In the genomic region with DNA sequence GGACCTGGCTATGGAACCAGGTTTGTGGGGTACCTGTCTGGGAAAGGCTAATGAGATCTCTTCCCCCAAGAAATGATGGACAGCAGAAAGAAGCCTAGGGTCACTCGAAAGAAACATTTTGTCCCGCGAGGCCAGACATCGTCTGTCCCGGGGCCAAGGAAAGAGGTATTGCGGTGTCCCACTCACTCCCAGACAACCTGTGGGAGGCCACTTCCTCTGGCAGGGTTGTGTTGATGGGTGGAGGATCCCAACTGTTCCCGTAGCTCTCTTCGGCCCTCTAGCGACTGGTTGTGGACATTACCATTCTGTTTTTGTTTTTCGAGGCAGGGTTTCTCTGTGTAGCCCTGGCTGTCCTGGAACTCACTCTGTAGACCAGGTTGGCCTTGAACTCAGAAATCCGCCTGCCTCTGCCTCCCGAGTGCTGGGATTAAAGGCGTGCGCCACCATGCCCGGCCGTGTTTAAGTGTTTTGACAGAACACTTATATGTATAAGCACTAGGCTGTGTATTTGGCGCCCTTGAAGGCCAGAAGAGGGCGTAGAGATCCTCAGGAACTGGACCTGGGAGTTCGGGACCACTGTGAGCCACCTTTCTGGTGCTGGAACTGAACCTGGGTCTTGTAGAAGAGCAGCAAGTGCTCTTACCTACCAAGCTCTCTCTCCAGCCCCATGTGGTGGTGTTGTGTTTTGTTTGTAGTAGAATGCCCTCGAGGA, we compare ENCODE assay signal across 8 mouse cellular contexts. TPM values are rescaled to one million over a fixed set of nuclear protein-coding genes. Genes with fewer than 3 reads are reported as not detected.
A peak's percentile ranks its signal among the peaks of the same experiment; 100 is the strongest.
DNase-seq lines count a peak whose midpoint lies in the region; ATAC-seq and TF ChIP-seq lines count a peak whose summit lies in the region.

No protein-coding gene starts in this region.

- ATAC-seq in Patski: peak; percentile 55
- ATAC-seq in cerebellum, adult (ENCODE audit: insufficient number of reproducible peaks, low FRiP score, low TSS enrichment): peak; percentile 51; the same call in 1 of the 2 replicates
- ATAC-seq in forebrain, embryonic 12.5 days (ENCODE audit: low FRiP score): peak; percentile 33; the same call in 1 of the 2 replicates

- TF ChIP-seq CTCF in Patski (IDR thresholded peaks at IDR 0.05): no peak

- DNase-seq in Patski (ENCODE audit: low read depth, low spot score): no peak
- peak; percentile 74 to 78 for DNase-seq in heart, postnatal 36 days
- peak; percentile 67 for DNase-seq in large intestine, adult 2 months (ENCODE audit: low read depth, low spot score)
- DNase-seq in lung, postnatal 14 days: peak; percentile 79
- DNase-seq in retina, embryonic 14.5 days (ENCODE audit: low spot score): peak; percentile 89
- DNase-seq in yolk sac, embryonic 10.5 days (ENCODE audit: low spot score): peak; percentile 71

- no peak overlapping the region for H3K27ac ChIP-seq in forebrain, embryonic 12.5 days

- CTCF ChIA-PET in Patski (lab: Charles Lee): interaction anchor here (0.7 to 3.0 kb wide), 5 partner anchors 16 to 95 kb away, joined by 3 to 16 read pairs (median 5); no protein-coding TSS in a partner anchor

- H3K9ac ChIP-seq in forebrain, embryonic 12.5 days: 0 out of 2 replicates have a peak overlapping the region, but pooled peaks have one; percentile 50

- POLR2A ChIA-PET in Patski (lab: Charles Lee): interaction anchor here (1.0 kb wide), 1 partner anchor 31 kb away, joined by 6 read pairs; no protein-coding TSS in a partner anchor

- peaks cover 45% of the 10 kb centered on the region for H3K4me1 ChIP-seq in forebrain, embryonic 12.5 days

- WGBS in forebrain, embryonic 12.5 days: 20% methylated on average over 20 of the region's 20 CpGs
- 16% methylated on average over 20 of the region's 20 CpGs for WGBS in large intestine, adult 2 months

- intact Hi-C loops in heart, postnatal 36 days (cut with DNase I): loop anchor here (1.0 kb wide), 1 partner anchor 33 kb away; no protein-coding TSS in a partner anchor

- in situ Hi-C loops in Patski (cut with MboI; ENCODE audit: low pct_unique_long_range_greater_than_20kb): loop anchor here (5.0 kb wide), 1 partner anchor 42 kb away; a partner anchor contains a TSS

- H3K4me3 ChIP-seq in forebrain, embryonic 12.5 days (replicated peaks): peak overlapping the region; percentile 49

- peaks cover 20% of the 10 kb centered on the region for H3K36me3 ChIP-seq in forebrain, embryonic 12.5 days (replicated peaks)

- H3K27me3 ChIP-seq in Patski: no peaks in the 10 kb centered on the region
- H3K27me3 ChIP-seq in forebrain, embryonic 12.5 days: peaks cover 65% of the 10 kb centered on the region

- H3K4me2 ChIP-seq in forebrain, embryonic 12.5 days: peak overlapping the region; percentile 91

- no peaks in the 10 kb centered on the region for H3K9me3 ChIP-seq in forebrain, embryonic 12.5 days

RNA-seq across cellular contexts. Expression of a gene that starts 3.6 kb away (rescaled TPM):
- 4.6 TPM for polyA plus RNA-seq in Patski (2021)
- polyA plus RNA-seq in forebrain, embryonic 12.5 days (2016; fragmentation: Nextera tagmentation; extraction: Ambion mirVana): 2.0 and 3.3 TPM in 2 replicates
- total RNA-seq in heart, postnatal 36 days (2021): 1 to 10 TPM; 1.0 to 1.2 TPM
- 5.2 and 21.8 TPM in 2 replicates for polyA plus RNA-seq in large intestine, adult 2 months (2012; rRNA removed)

RNA-seq across cellular contexts. Expression of a gene that starts 40.3 kb away (rescaled TPM):
- polyA plus RNA-seq in Patski (2021): 104 TPM
- 174 and 176 TPM in 2 replicates for polyA plus RNA-seq in forebrain, embryonic 12.5 days (2016; fragmentation: Nextera tagmentation; extraction: Ambion mirVana)
- 10 to 100 TPM; 30.9 to 34.6 TPM for total RNA-seq in heart, postnatal 36 days (2021)
- 235 and 348 TPM in 2 replicates for polyA plus RNA-seq in large intestine, adult 2 months (2012; rRNA removed)

RNA-seq across cellular contexts. Expression of a gene that starts 46.9 kb away (rescaled TPM):
- 32.5 TPM for polyA plus RNA-seq in Patski (2021)
- 12.5 and 17.3 TPM in 2 replicates for polyA plus RNA-seq in forebrain, embryonic 12.5 days (2016; fragmentation: Nextera tagmentation; extraction: Ambion mirVana)
- total RNA-seq in heart, postnatal 36 days (2021): 10 to 100 TPM; 28.5 to 29.7 TPM
- 7.6 and 8.4 TPM in 2 replicates for polyA plus RNA-seq in large intestine, adult 2 months (2012; rRNA removed)

RNA-seq across cellular contexts. Expression of a gene that starts 51.9 kb away (rescaled TPM):
- polyA plus RNA-seq in Patski (2021): not detected
- polyA plus RNA-seq in forebrain, embryonic 12.5 days (2016; fragmentation: Nextera tagmentation; extraction: Ambion mirVana): 0.24 TPM in 1 of 2 replicates, not detected in the other
- not detected for total RNA-seq in heart, postnatal 36 days (2021)
- polyA plus RNA-seq in large intestine, adult 2 months (2012; rRNA removed): not detected in 2 replicates
